13 mouse cellular contexts compared by ENCODE assay signal in genomic region chr5:4916390-4917273, GRCm38 (mm10).
DNase-seq lines count a peak whose midpoint lies in the region; ATAC-seq lines count a peak whose summit lies in the region.
"Had no signal": no experiment of that assay in that cellular context is flagged by ENCODE, and none has a peak within 500 bp of the region (broad histone marks: within the 10 kb centered on the region; RNA-seq: fewer than 3 reads in every experiment).

No protein-coding gene starts in this region.

- H3K36me3 ChIP-seq in forebrain, embryonic 13.5 days (ENCODE audit: poor library complexity, severe bottlenecking) = no peaks in the 10 kb centered on the region
- no peaks in the 10 kb centered on the region for H3K36me3 ChIP-seq in forebrain, embryonic 12.5 days (replicated peaks)
- H3K36me3 ChIP-seq in hindbrain, embryonic 11.5 days (ENCODE audit: control insufficient read depth, insufficient read depth, low read length) = no peaks in the 10 kb centered on the region
- no peaks in the 10 kb centered on the region for H3K36me3 ChIP-seq in hindbrain, embryonic 10.5 days
- H3K36me3 ChIP-seq: G1E had no signal

- peak; percentile 46 for ATAC-seq in forebrain, embryonic 13.5 days
- no peak for ATAC-seq in forebrain, embryonic 12.5 days (ENCODE audit: low FRiP score)
- no peak for ATAC-seq in hindbrain, embryonic 11.5 days (ENCODE audit: low FRiP score)

- H3K27me3 ChIP-seq in forebrain, embryonic 13.5 days = no peaks in the 10 kb centered on the region
- H3K27me3 ChIP-seq in forebrain, embryonic 12.5 days = no peaks in the 10 kb centered on the region
- H3K27me3 ChIP-seq in hindbrain, embryonic 11.5 days (ENCODE audit: control insufficient read depth, insufficient read depth, low read length) = no peaks in the 10 kb centered on the region
- no peaks in the 10 kb centered on the region for H3K27me3 ChIP-seq in hindbrain, embryonic 10.5 days (ENCODE audit: insufficient read depth, poor library complexity, severe bottlenecking)

- no peak overlapping the region for H3K4me3 ChIP-seq in forebrain, embryonic 13.5 days
- H3K4me3 ChIP-seq in forebrain, embryonic 12.5 days (replicated peaks) = no peak overlapping the region
- H3K4me3 ChIP-seq in hindbrain, embryonic 11.5 days (ENCODE audit: low read depth, low read length) = no peak overlapping the region
- no peak overlapping the region for H3K4me3 ChIP-seq in hindbrain, embryonic 10.5 days

- no peak overlapping the region for H3K4me2 ChIP-seq in forebrain, embryonic 13.5 days
- no peak overlapping the region for H3K4me2 ChIP-seq in forebrain, embryonic 12.5 days
- H3K4me2 ChIP-seq in hindbrain, embryonic 11.5 days (replicated peaks; ENCODE audit: low read depth, low read length) = no peak overlapping the region
- H3K4me2 ChIP-seq: liver, embryonic 11.5 days had no signal

- H3K4me1 ChIP-seq in forebrain, embryonic 13.5 days = peaks cover 21% of the 10 kb centered on the region
- H3K4me1 ChIP-seq in forebrain, embryonic 12.5 days = peaks cover 5% of the 10 kb centered on the region; the same call in 1 of the 2 replicates
- no peaks in the 10 kb centered on the region for H3K4me1 ChIP-seq in hindbrain, embryonic 11.5 days (replicated peaks; ENCODE audit: control insufficient read depth, insufficient read depth, low read length)
- H3K4me1 ChIP-seq in hindbrain, embryonic 10.5 days (replicated peaks) = peaks cover 6% of the 10 kb centered on the region; the same call in 1 of the 2 replicates

- WGBS in forebrain, embryonic 13.5 days = 67% methylated on average over 10 of the region's 10 CpGs
- 76% methylated on average over 10 of the region's 10 CpGs for WGBS in forebrain, embryonic 12.5 days
- 90% methylated on average over 10 of the region's 10 CpGs for WGBS in hindbrain, embryonic 11.5 days
- WGBS in hindbrain, embryonic 10.5 days = 91% methylated on average over 10 of the region's 10 CpGs

- H3K9ac ChIP-seq in forebrain, embryonic 13.5 days = no peak overlapping the region
- H3K9ac ChIP-seq in forebrain, embryonic 12.5 days = no peak overlapping the region
- H3K9ac ChIP-seq in hindbrain, embryonic 11.5 days (ENCODE audit: low read depth, low read length) = no peak overlapping the region

- peak; percentile 36 to 38 for DNase-seq in right cerebral cortex, postnatal 10 days (ENCODE audit: low spot score in 2 of 2)
- no peak for DNase-seq in right cerebral cortex, postnatal 25 days
- peak; percentile 56 for DNase-seq in kidney, postnatal 14 days
- DNase-seq in hindbrain, embryonic 11.5 days (ENCODE audit: low spot score) = no peak
- no peak for DNase-seq in adrenal gland, postnatal 10 days
- DNase-seq in hindbrain, embryonic 10.5 days (ENCODE audit: low spot score) = no peak
- DNase-seq: adrenal gland, postnatal 14 days; gastrocnemius, postnatal 10 days; heart, postnatal 4 days had no signal

- H3K27ac ChIP-seq in forebrain, embryonic 13.5 days = no peak overlapping the region
- H3K27ac ChIP-seq in forebrain, embryonic 12.5 days = no peak overlapping the region
- no peak overlapping the region for H3K27ac ChIP-seq in hindbrain, embryonic 11.5 days (ENCODE audit: low read depth, low read length)
- H3K27ac ChIP-seq in hindbrain, embryonic 10.5 days = no peak overlapping the region

- H3K9me3 ChIP-seq in forebrain, embryonic 13.5 days (replicated peaks) = no peaks in the 10 kb centered on the region
- no peaks in the 10 kb centered on the region for H3K9me3 ChIP-seq in forebrain, embryonic 12.5 days
- no peaks in the 10 kb centered on the region for H3K9me3 ChIP-seq in hindbrain, embryonic 11.5 days (ENCODE audit: control insufficient read depth, low read length)
- H3K9me3 ChIP-seq in hindbrain, embryonic 10.5 days = no peaks in the 10 kb centered on the region
- H3K9me3 ChIP-seq: G1E had no signal

Comparison
In these comparisons a context has a peak if more than half of its experiments do, and no peak if none do; other contexts are left out.
1. DNase-seq: peak in right cerebral cortex, postnatal 10 days (2 of 2) and kidney, postnatal 14 days (single experiment); none in right cerebral cortex, postnatal 25 days (single experiment), hindbrain, embryonic 11.5 days (single experiment), adrenal gland, postnatal 10 days (single experiment) and hindbrain, embryonic 10.5 days (single experiment).